Mouse (Mus musculus): ENCODE results near the gene Dync2h1. TPM values are rescaled to one million over a fixed set of nuclear protein-coding genes. Genes with fewer than 3 reads are reported as not detected.

Gene Dync2h1
- polyA plus RNA-seq, 1 experiment, result 1.1 TPM

- no peak overlapping the region for H3K4me3 ChIP-seq
- TF ChIP-seq MYOG (IDR thresholded peaks at IDR 0.05; ENCODE audit: control insufficient read depth in 1 of 3, insufficient read depth in 1 of 3, insufficient read length in 2 of 3, low read depth in 2 of 3) (no peak), SRF (IDR thresholded peaks at IDR 0.05; ENCODE audit: control insufficient read depth, insufficient read length, low read depth) (no peak), E2F4 (IDR thresholded peaks at IDR 0.05; ENCODE audit: insufficient read depth) (no peak), TCF12 (IDR thresholded peaks at IDR 0.05; ENCODE audit: insufficient read depth, poor library complexity, severe bottlenecking) (no peak), MAX (IDR thresholded peaks at IDR 0.05; ENCODE audit: low read depth) (no peak), POLR2AphosphoS2 (IDR thresholded peaks at IDR 0.05; ENCODE audit: insufficient read length, low read depth) (no peak), CEBPB (IDR thresholded peaks at IDR 0.05; ENCODE audit: insufficient read depth, poor library complexity, severe bottlenecking) (no peak), REST (IDR thresholded peaks at IDR 0.05; ENCODE audit: insufficient read depth, insufficient read length) (no peak), USF1 (IDR thresholded peaks at IDR 0.05; ENCODE audit: low read depth) (no peak), POLR2A (IDR thresholded peaks at IDR 0.05; ENCODE audit: insufficient read length, low read depth) (no peak), TCF3 (IDR thresholded peaks at IDR 0.05; ENCODE audit: insufficient read length, low read depth) (no peak)
- H3ac ChIP-seq (ENCODE audit: control insufficient read depth, insufficient read length), result no peak overlapping the region
- H3K27me3 ChIP-seq (ENCODE audit: control insufficient read depth, insufficient read depth, insufficient read length), result no peaks in the 10 kb centered on the region
- peaks cover 3% of the 10 kb centered on the region for H3K36me3 ChIP-seq (ENCODE audit: control insufficient read depth, insufficient read depth)
- no peak overlapping the region for H3K4me2 ChIP-seq (ENCODE audit: low read depth)
- H3K79me2 ChIP-seq (ENCODE audit: control insufficient read depth, insufficient read depth), result no peaks in the 10 kb centered on the region
These were observed 74.1 kb downstream of the Dync2h1 start for GRCm38 (mm10) chr9:7110166-7110565.

DNA sequence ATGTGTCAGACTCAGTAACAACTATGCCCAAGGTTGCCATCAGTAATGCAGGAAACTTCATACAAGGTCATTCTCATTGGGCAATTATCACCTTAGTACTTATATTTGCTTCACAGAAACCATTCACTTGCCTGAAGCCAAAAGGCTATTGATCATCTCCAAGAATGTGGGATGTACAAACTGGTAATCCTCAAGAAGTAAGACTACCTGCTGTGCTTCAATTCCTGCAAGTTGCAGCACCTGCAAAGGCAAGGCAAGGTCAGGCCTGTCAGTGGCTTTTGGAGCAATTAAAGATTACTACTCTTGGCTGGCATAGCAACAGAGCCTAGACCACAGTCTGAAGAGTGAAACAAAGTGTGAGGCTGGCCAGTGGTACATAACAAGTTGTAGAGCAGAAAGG is 82.9 kb downstream of the Dync2h1 start:
- no peak for TF ChIP-seq POLR2AphosphoS2 (IDR thresholded peaks at IDR 0.05; ENCODE audit: insufficient read length, low read depth)
- TF ChIP-seq MAX (IDR thresholded peaks at IDR 0.05; ENCODE audit: low read depth), result no peak
- no peak for TF ChIP-seq E2F4 (IDR thresholded peaks at IDR 0.05; ENCODE audit: insufficient read depth)
- TF ChIP-seq REST (IDR thresholded peaks at IDR 0.05; ENCODE audit: insufficient read depth, insufficient read length), result no peak
- no peak for TF ChIP-seq TCF3 (IDR thresholded peaks at IDR 0.05; ENCODE audit: insufficient read length, low read depth)
- no peak for TF ChIP-seq CEBPB (IDR thresholded peaks at IDR 0.05; ENCODE audit: insufficient read depth, poor library complexity, severe bottlenecking)
- TF ChIP-seq MYOG (IDR thresholded peaks at IDR 0.05; ENCODE audit: control insufficient read depth in 1 of 3, insufficient read depth in 1 of 3, insufficient read length in 2 of 3, low read depth in 2 of 3), result no peak
- TF ChIP-seq SRF (IDR thresholded peaks at IDR 0.05; ENCODE audit: control insufficient read depth, insufficient read length, low read depth), result no peak
- no peak for TF ChIP-seq POLR2A (IDR thresholded peaks at IDR 0.05; ENCODE audit: insufficient read length, low read depth)
- TF ChIP-seq USF1 (IDR thresholded peaks at IDR 0.05; ENCODE audit: low read depth), result no peak
- TF ChIP-seq TCF12 (IDR thresholded peaks at IDR 0.05; ENCODE audit: insufficient read depth, poor library complexity, severe bottlenecking), result no peak
- TF ChIP-seq MYOD1 (IDR thresholded peaks at IDR 0.05; ENCODE audit: control insufficient read depth in 1 of 3, insufficient read length in 2 of 3, low read depth in 2 of 3), result no peak
- Histone ChIP-seq H3K36me3 (ENCODE audit: control insufficient read depth, insufficient read depth) (peaks cover 2% of the 10 kb centered on the region), H3K4me2 (ENCODE audit: low read depth) (no peak overlapping the region), H3K79me2 (ENCODE audit: control insufficient read depth, insufficient read depth) (no peaks in the 10 kb centered on the region), H3ac (ENCODE audit: control insufficient read depth, insufficient read length) (no peak overlapping the region), H3K4me3 (no peak overlapping the region), H3K27me3 (ENCODE audit: control insufficient read depth, insufficient read depth, insufficient read length) (no peaks in the 10 kb centered on the region)

GRCm38 (mm10) chr9:7074625-7075024 is 109.6 kb downstream of the Dync2h1 start:
- H3K27me3 ChIP-seq (ENCODE audit: control insufficient read depth, insufficient read depth, insufficient read length), result no peaks in the 10 kb centered on the region
- no peak overlapping the region for H3ac ChIP-seq (ENCODE audit: control insufficient read depth, insufficient read length)
- peaks cover 8% of the 10 kb centered on the region for H3K36me3 ChIP-seq (ENCODE audit: control insufficient read depth, insufficient read depth)
- TF ChIP-seq MYOG (IDR thresholded peaks at IDR 0.05; ENCODE audit: control insufficient read depth in 1 of 3, insufficient read depth in 1 of 3, insufficient read length in 2 of 3, low read depth in 2 of 3) (no peak), TCF3 (IDR thresholded peaks at IDR 0.05; ENCODE audit: insufficient read length, low read depth) (no peak), REST (IDR thresholded peaks at IDR 0.05; ENCODE audit: insufficient read depth, insufficient read length) (no peak), SRF (IDR thresholded peaks at IDR 0.05; ENCODE audit: control insufficient read depth, insufficient read length, low read depth) (no peak), E2F4 (IDR thresholded peaks at IDR 0.05; ENCODE audit: insufficient read depth) (no peak), POLR2A (IDR thresholded peaks at IDR 0.05; ENCODE audit: insufficient read length, low read depth) (no peak), MYOD1 (IDR thresholded peaks at IDR 0.05; ENCODE audit: control insufficient read depth in 1 of 3, insufficient read length in 2 of 3, low read depth in 2 of 3) (no peak), MAX (IDR thresholded peaks at IDR 0.05; ENCODE audit: low read depth) (no peak), TCF12 (IDR thresholded peaks at IDR 0.05; ENCODE audit: insufficient read depth, poor library complexity, severe bottlenecking) (no peak), CEBPB (IDR thresholded peaks at IDR 0.05; ENCODE audit: insufficient read depth, poor library complexity, severe bottlenecking) (no peak), USF1 (IDR thresholded peaks at IDR 0.05; ENCODE audit: low read depth) (no peak), POLR2AphosphoS2 (IDR thresholded peaks at IDR 0.05; ENCODE audit: insufficient read length, low read depth) (no peak)
- H3K4me3 ChIP-seq, result no peak overlapping the region
- H3K4me2 ChIP-seq (ENCODE audit: low read depth), result no peak overlapping the region
- no peaks in the 10 kb centered on the region for H3K79me2 ChIP-seq (ENCODE audit: control insufficient read depth, insufficient read depth)

- Histone ChIP-seq H3K4me2 (ENCODE audit: low read depth) (no peak overlapping the region), H3K4me3 (no peak overlapping the region), H3K36me3 (ENCODE audit: control insufficient read depth, insufficient read depth) (peaks cover 7% of the 10 kb centered on the region), H3ac (ENCODE audit: control insufficient read depth, insufficient read length) (no peak overlapping the region), H3K27me3 (ENCODE audit: control insufficient read depth, insufficient read depth, insufficient read length) (no peaks in the 10 kb centered on the region), H3K79me2 (ENCODE audit: control insufficient read depth, insufficient read depth) (no peaks in the 10 kb centered on the region)
- TF ChIP-seq MYOD1 (IDR thresholded peaks at IDR 0.05; ENCODE audit: control insufficient read depth in 1 of 3, insufficient read length in 2 of 3, low read depth in 2 of 3) (no peak), POLR2A (IDR thresholded peaks at IDR 0.05; ENCODE audit: insufficient read length, low read depth) (no peak), TCF3 (IDR thresholded peaks at IDR 0.05; ENCODE audit: insufficient read length, low read depth) (no peak), SRF (IDR thresholded peaks at IDR 0.05; ENCODE audit: control insufficient read depth, insufficient read length, low read depth) (no peak), REST (IDR thresholded peaks at IDR 0.05; ENCODE audit: insufficient read depth, insufficient read length) (no peak), POLR2AphosphoS2 (IDR thresholded peaks at IDR 0.05; ENCODE audit: insufficient read length, low read depth) (no peak), MAX (IDR thresholded peaks at IDR 0.05; ENCODE audit: low read depth) (no peak), TCF12 (IDR thresholded peaks at IDR 0.05; ENCODE audit: insufficient read depth, poor library complexity, severe bottlenecking) (no peak), MYOG (IDR thresholded peaks at IDR 0.05; ENCODE audit: control insufficient read depth in 1 of 3, insufficient read depth in 1 of 3, insufficient read length in 2 of 3, low read depth in 2 of 3) (no peak), E2F4 (IDR thresholded peaks at IDR 0.05; ENCODE audit: insufficient read depth) (no peak)
These were observed 113.4 kb downstream of the Dync2h1 start for GRCm38 (mm10) chr9:7070846-7071245.
